Mouse (Mus musculus) lung, postnatal 25 days (tissue): Measurements from ENCODE around the gene Ndufb10.

Experiments used
- DNase-seq: peaks from one replicate; pipeline ENCODE4 v3.0.0; 2022; ENCODE audit warnings: low spot score

Ndufb10 gene

DNA sequence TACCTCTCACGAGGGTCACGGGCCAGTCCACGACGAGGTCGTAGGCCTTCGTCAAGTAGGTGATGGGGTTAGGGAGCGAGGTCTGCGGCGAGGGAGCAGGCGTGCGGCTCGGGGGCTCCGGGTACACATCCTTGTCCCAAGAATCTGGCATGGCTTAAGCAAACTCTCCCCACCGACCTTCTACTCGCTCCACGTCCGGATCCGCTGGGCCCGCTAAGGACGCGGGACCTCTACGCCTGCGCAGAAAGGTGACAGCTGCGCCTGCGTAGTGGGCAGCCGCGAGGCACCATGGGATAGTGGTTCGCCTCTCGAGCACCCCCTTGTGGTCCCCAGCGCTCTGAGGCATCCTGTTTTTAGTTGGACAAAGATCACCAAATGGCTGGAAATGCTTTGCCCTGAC, at the start of gene Ndufb10:
Gene Ndufb10, minus strand, starts transcription at position 295 of the 400 bp plus-strand sequence.
- peak; percentile 95 for DNase-seq

- DNase-seq = no peak
These were observed 49.0 kb upstream of the Ndufb10 start for GRCm38 (mm10) chr17:24773241-24773640.

DNA sequence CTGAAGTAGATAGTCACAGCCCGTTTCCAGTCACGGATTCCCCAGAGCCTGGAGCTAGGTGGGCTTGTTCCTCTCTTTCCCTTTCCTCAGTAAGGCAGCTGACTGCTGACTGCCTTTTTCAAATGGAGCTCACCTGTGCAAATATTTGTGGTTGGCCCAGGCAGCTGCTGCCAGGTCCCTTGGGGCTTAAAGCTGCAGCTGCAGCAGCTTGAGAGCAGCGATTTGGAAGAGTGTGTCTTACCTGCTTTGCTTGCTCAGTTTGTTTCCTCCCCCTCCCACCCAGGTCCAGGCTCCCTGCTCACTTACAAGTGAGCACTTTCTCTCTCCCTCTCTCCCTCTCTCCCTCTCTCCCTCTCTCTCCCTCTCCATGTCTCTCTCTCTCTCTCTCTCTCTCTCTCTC, 44.9 kb upstream of the Ndufb10 start:
- peak; percentile 17 for DNase-seq

- DNase-seq = no peak
These were observed 42.1 kb upstream of the Ndufb10 start for GRCm38 (mm10) chr17:24766266-24766875.

DNA sequence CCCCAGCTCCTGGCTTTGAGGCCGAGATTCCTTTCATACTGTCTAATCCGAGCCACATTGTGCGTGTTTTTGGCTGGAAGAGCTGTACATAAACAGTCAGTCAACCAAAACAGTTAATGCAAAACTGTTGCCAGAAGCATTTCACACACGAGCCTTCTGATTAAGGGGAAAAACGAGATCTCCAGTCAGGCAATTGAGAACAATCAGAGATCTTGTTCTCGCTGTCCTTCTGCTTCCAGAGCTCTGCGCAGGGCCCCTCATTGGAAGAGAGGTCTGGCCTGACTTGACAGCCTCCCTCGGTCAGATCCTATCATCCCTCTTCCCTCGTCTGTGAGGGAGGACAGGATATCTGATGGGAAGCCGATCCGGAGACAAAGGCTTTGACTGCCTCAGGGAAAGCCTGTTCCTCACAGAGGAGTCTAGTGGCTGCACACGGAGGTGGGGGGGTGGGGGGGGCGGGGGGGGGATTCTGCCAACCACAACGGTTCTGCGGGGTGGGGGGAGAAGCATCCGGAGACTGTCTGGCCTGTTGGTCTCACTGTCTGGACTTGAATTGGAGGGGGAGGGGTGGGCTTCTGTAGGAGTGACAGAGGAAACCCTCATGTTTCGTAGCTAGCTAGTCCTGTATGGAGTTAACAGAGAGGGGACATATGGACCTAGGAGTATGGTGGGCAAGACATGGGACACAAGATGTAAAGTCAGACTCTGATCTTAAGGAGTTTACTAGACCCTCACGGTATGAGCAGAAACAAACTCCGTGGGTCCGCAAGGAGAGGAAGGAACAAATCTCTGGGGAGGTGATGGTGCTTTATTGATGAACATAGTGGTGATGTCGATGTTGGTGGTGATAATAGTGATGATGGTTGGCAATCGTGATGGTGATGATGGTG, 41.0 kb upstream of the Ndufb10 start:
- no peak for DNase-seq

DNA sequence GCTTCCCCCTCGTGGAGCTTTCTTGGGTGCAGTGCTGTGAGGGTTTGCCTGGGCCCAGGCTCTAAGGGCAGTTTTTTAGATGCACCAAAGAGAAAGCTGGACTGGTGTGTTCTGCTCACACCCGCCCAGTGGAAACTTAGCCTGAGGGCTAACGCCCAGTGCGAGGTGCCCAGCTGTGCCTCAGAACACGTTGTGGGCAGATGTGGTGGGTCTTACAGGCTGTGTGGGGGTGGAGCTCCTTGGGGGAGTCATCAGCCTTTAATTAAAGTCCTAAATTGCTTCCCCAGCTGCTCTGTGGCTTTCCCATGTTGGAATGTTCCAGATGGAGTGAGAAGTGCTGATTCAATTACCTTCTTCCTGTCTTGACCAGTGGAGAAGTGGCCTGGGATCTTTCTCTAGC, 36.8 kb upstream of the Ndufb10 start:
- no peak for DNase-seq

DNA sequence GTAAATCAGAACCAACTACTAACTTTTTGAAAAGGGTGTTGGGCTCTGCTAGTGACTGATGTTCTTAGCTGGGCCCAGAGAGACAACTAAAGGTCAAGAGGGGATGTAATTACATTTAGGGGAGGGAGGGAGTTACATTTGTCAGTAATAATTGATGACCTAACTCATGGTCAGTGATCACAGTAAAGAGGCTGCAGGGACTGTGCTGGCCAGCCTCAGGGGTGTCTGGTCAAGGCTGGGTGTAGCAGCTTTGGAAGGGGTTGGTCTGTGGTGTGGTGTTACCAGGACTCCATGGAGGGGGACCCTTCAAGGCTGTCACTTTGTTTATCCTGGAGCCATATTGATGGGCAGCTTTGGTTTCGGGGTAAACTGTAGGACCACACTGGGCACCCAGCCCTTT, 33.1 kb upstream of the Ndufb10 start:
- DNase-seq = no peak

DNA sequence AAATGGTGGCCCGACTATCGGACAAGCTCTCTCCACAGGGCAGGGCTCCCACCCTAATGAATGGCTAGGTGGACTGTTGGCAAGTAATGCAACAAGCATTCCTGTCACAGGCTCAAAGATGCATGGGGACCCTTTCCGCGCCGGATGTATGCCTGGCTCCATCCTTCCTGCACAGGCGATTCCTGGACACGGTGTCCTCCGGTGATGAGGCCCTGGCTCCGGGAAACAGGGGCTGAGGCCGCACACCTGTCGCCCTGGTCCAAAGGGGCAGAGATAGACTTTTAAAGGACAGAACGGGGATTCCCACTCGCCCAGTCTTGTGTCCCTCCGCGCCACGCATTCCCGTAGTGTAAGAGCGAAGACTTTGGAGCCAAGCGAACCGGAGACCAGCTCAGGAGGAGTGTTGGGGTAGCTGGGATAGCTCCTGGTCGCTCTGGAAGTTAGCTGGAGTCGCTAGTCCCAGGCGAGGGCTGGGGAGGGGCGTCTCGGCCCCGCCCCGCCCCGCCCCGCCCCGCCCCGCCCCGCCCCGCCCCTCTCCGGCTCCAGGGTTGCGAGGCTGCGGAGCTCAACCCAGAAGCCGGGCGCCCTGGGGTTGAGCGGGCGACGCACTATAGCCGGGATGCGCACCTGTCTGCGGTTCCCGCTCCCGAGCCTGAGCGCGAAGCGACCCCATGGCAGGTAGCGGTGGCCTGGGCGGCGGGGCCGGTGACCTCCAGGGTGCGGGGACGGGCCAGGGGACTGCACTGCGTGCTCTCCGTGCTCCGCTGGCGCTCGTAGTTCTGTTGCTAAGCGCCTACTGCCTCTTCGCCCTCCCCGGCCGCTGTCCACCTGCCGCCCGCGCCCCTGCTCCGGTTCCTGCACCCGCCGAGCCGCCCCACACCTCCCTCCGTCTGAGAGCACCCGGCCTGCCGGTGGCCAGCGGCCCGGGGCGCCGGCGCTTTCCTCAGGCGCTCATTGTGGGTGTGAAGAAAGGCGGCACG, 28.4 kb upstream of the Ndufb10 start, which contains the start of gene Hs3st6:
Gene Hs3st6, plus strand, starts transcription at position 574 of the 980 bp plus-strand sequence.
- DNase-seq = no peak

- DNase-seq = no peak
These were observed 27.2 kb upstream of the Ndufb10 start for GRCm38 (mm10) chr17:24751528-24751927.

DNA sequence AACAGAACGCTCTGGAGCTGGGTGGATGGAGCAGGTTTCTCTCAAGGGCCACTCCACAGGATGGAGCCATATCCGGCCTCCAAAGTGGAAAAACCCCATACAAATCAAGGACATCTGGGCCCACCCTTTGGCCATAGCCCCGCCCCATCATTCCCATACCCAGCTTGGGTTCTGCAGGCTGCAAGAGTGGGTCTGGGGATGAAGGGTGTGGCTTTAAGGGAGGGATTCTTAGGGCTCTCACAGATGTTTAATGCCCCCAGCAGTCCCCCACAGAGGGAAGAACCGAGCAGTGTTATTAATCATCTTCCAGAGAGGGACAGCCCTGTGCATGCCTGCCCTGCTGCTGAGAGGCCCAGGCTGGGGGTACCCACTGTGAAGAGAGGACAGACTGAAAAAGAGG, 22.7 kb upstream of the Ndufb10 start:
- DNase-seq = no peak

DNA sequence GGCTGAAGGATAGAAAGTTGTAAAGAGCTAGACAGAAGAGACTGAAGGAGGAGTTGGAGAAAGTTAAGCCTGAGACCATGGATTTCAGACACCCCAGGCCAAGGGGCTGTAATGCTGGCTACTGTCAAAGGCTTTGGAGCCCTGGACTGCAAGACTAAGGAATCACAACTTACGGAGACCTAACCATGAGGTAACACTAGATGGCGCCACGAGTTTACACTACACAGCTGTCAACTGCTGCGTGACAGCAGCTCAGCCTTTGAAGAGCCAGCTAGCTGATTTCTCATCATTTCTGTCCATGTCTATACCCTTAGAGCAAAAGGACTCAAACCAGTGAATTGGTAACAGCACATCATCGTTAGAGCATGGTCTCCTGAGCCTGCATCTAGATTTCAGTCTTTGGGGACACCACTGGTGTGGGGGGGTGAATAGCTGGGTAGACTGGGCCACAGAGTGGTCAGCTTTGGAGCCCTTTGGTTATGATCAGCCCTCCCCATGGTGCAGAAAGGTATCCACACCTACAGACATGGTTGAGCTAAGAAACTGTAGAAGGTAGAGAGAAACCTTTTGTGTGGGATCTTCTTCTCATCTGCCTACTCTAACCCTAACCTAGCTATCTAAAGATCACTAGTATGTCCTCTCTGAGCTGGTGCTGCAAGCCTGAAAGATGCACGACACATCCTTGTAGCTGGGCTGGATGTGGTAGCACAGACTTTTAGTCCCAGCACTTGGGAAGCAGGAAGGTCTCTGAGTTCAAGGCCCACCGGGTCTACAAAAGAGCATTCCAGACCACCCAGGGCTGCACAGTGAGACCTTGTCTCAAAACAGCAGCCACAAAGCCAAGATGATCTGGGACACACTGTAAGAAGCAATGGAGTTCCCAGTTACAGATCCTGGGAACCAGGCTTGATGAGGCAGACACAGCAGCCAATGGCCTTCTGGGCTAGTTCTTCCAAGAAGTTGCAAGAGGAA, 21.5 kb upstream of the Ndufb10 start:
- peak; percentile 83 for DNase-seq

- no peak for DNase-seq
These were observed 20.1 kb upstream of the Ndufb10 start for GRCm38 (mm10) chr17:24744381-24744780.

GRCm38 (mm10) chr17:24743896-24744295, 19.6 kb upstream of the Ndufb10 start:
- no peak for DNase-seq

GRCm38 (mm10) chr17:24742307-24742706, 18.0 kb upstream of the Ndufb10 start:
- DNase-seq = peak; percentile 34

- DNase-seq = no peak
These were observed 15.6 kb upstream of the Ndufb10 start for GRCm38 (mm10) chr17:24739926-24740325.

- no peak for DNase-seq
These were observed 14.0 kb upstream of the Ndufb10 start for GRCm38 (mm10) chr17:24738238-24738637.

- peak; percentile 53 for DNase-seq
These were observed 13.0 kb upstream of the Ndufb10 start for GRCm38 (mm10) chr17:24737135-24737810.

DNA sequence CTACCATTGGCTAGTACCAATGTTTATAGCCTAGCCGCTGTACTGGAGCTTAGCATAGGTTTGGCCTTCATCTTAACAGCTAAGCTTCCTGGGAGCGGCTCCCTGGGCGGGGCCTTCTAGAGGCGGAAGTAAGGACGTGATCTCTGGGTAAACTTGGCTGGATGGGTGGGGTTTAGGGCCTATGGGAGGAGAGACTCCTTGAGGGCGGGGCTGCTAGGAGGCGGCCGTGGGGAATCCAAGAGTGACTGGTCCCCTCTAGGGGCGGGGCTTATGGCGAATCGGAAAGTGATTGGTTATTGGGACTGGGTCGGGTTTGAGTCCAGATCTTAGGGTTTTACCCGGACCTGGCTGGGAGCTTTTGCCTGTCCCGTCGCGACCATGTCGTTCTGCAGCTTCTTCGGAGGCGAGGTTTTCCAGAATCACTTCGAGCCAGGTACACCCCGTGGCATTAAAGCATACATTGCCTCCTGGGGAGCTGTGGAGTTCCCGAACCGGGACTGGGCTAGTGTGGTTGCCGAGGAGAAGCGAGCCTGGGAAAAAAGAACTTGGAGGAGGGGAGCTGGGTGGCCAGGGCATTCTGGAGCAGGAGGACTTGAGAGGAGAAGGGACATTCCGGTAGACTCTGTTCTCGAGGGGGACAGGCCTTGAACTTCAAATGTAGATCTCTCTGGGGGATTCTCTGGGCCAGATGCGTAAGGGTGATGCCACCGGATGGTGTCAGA, 12.2 kb upstream of the Ndufb10 start, which contains the start of gene Msrb1:
Gene Msrb1, plus strand, starts transcription at position 313 of the 722 bp plus-strand sequence.
- peak; percentile 99 for DNase-seq

DNA sequence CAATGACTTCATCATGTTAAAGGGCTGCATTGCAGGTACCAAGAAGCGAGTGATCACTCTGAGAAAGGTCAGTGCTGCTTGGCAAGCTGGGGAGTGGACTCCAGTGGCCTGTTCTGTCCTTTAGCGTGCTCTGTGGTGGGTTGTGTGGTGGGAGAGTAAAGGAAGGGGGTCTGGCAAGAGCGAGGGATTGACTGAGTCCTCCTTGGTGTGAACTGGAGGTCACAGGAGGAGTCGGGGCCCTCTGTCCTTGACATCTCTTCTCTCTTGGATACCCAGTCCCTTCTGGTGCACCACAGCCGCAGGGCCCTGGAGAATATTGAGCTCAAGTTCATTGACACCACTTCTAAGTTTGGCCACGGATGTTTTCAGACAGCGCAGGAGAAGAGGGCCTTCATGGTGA, 11.2 kb upstream of the Ndufb10 start:
- no peak for DNase-seq

DNA sequence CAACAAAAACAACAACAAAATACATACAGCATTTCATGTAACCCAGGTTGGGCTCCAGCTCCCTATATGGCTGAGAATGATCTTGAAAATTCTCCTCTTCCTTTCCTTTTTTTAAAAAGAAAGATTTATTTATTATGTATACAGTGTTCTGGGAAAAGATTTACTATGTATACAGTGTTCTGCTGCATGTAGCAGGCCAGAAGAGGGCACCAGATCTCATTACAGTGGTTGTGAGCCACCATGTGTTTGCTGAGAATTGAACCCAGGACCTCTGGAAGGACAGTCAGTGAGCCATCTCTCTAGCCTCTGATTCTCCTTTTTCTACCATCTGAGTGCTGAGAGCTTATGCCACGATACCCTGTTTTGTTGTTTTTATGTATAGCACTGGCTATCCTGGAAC, 10.2 kb upstream of the Ndufb10 start:
- no peak for DNase-seq
